Mouse (Mus musculus) lung, postnatal 0 days (tissue): ENCODE results near the gene Smc2.

Experiments used
- CTCF ChIP-seq: IDR thresholded peaks from 2 replicates; pipeline ENCODE4 v1.5.1; 2016; ENCODE audit warnings: antibody characterized with exemption, mild to moderate bottlenecking
- EP300 ChIP-seq: IDR thresholded peaks from 2 replicates; pipeline ENCODE4 v1.6.1; 2016; ENCODE audit warnings: antibody characterized with exemption, mild to moderate bottlenecking, control low read depth

GRCm38 (mm10) chr4:52519301-52519700 lies 80.3 kb downstream of the Smc2 start:
- TF ChIP-seq EP300, result no peak
- no peak for TF ChIP-seq CTCF
